Mouse (Mus musculus) hindbrain, embryonic 13.5 days (tissue): Measurements from ENCODE around the gene Rps6kc1. TPM values are rescaled to one million over a fixed set of nuclear protein-coding genes. Genes with fewer than 3 reads are reported as not detected.

ENCODE experiments used
- ATAC-seq: fragments of 200-750 bp; cut with Nextera tagmentation; 2 replicates; pipeline ENCODE4 v1.8.0; 2017; ENCODE audit warnings: moderate TSS enrichment; ENCODE audit not compliant: low FRiP score
- H3K27ac ChIP-seq: fragments of 300-500 bp; sonication (generic); 2 replicates; pipeline ENCODE4 v1.5.1; 2015; ENCODE audit warnings: inconsistent platforms, mild to moderate bottlenecking, moderate library complexity
- H3K27me3 ChIP-seq: fragments of 300-500 bp; sonication (generic); 2 replicates; pipeline ENCODE4 v1.6.1; 2015; ENCODE audit warnings: mild to moderate bottlenecking, inconsistent platforms
- H3K36me3 ChIP-seq: fragments of 300-500 bp; sonication (generic); 2 replicates; pipeline ENCODE4 v1.6.1; 2015; ENCODE audit warnings: mild to moderate bottlenecking, inconsistent platforms
- H3K4me1 ChIP-seq: fragments of 300-500 bp; sonication (generic); replicated peaks from 2 replicates; pipeline ENCODE4 v1.6.1; 2015; ENCODE audit warnings: inconsistent platforms
- H3K4me2 ChIP-seq: fragments of 300-500 bp; sonication (generic); 2 replicates; pipeline ENCODE4 v1.6.1; 2015; ENCODE audit warnings: inconsistent platforms, mild to moderate bottlenecking, moderate library complexity
- H3K4me3 ChIP-seq: fragments of 300-500 bp; sonication (generic); 2 replicates; pipeline ENCODE4 v1.5.1; 2015; ENCODE audit warnings: mild to moderate bottlenecking, inconsistent platforms
- H3K9ac ChIP-seq: fragments of 300-500 bp; sonication (generic); 2 replicates; pipeline ENCODE4 v1.6.1; 2015; ENCODE audit warnings: mild to moderate bottlenecking, inconsistent platforms
- H3K9me3 ChIP-seq: fragments of 300-500 bp; sonication (generic); 2 replicates; pipeline ENCODE4 v1.6.1; 2016; ENCODE audit warnings: inconsistent platforms
- WGBS: fragments of 180-500 bp; shearing (Covaris S2); methylation state at CpG from one replicate; pipeline ENCODE4 v1.1.7; 2015; 5-methylcytosine and 5-hydroxymethylcytosine counted together
- polyA plus RNA-seq: library from polyadenylated mRNA; unstranded; fragments of >200 nt; fragmentation: Nextera tagmentation; extraction: Ambion mirVana; gene quantifications from 2 replicates; pipeline ENCODE4 v1.2.1, GENCODE M21; 2015

Gene Rps6kc1
- polyA plus RNA-seq, 1 experiment from 2014 or later, result 28.6 TPM

GRCm38 (mm10) chr1:190893559-190894167 is 17.9 kb downstream of the Rps6kc1 start:
- H3K36me3 ChIP-seq, result peaks cover 83% of the 10 kb centered on the region
- H3K27me3 ChIP-seq, result no peaks in the 10 kb centered on the region
- no peak overlapping the region for H3K9ac ChIP-seq
- no peaks in the 10 kb centered on the region for H3K4me1 ChIP-seq
- H3K4me3 ChIP-seq, result no peak overlapping the region
- 84% methylated on average over 6 of the region's 6 CpGs for WGBS
- no peaks in the 10 kb centered on the region for H3K9me3 ChIP-seq
- no peak overlapping the region for H3K27ac ChIP-seq
- no peak for ATAC-seq
- no peak overlapping the region for H3K4me2 ChIP-seq

GRCm38 (mm10) chr1:190888646-190889045 is 22.9 kb downstream of the Rps6kc1 start:
- H3K27ac ChIP-seq, result no peak overlapping the region
- ATAC-seq, result no peak
- H3K27me3 ChIP-seq, result no peaks in the 10 kb centered on the region
- no peak overlapping the region for H3K4me2 ChIP-seq
- no peaks in the 10 kb centered on the region for H3K4me1 ChIP-seq
- H3K36me3 ChIP-seq, result peaks cover 76% of the 10 kb centered on the region
- no peak overlapping the region for H3K9ac ChIP-seq
- H3K4me3 ChIP-seq, result no peak overlapping the region
- no peaks in the 10 kb centered on the region for H3K9me3 ChIP-seq
- 92% methylated on average over 16 of the region's 16 CpGs for WGBS

- ATAC-seq, result no peak
- H3K4me2 ChIP-seq, result no peak overlapping the region
- no peaks in the 10 kb centered on the region for H3K4me1 ChIP-seq
- H3K9ac ChIP-seq, result no peak overlapping the region
- no peak overlapping the region for H3K27ac ChIP-seq
- no peak overlapping the region for H3K4me3 ChIP-seq
- 91% methylated on average over 2 of the region's 2 CpGs for WGBS
- H3K36me3 ChIP-seq, result peaks cover 78% of the 10 kb centered on the region
- H3K27me3 ChIP-seq, result no peaks in the 10 kb centered on the region
- no peaks in the 10 kb centered on the region for H3K9me3 ChIP-seq
These were observed 23.5 kb downstream of the Rps6kc1 start for GRCm38 (mm10) chr1:190888031-190888430.

- H3K27me3 ChIP-seq, result no peaks in the 10 kb centered on the region
- H3K4me3 ChIP-seq, result no peak overlapping the region
- no peak for ATAC-seq
- WGBS, result 95% methylated on average over 4 of the region's 4 CpGs
- H3K9ac ChIP-seq, result no peak overlapping the region
- no peaks in the 10 kb centered on the region for H3K4me1 ChIP-seq
- no peaks in the 10 kb centered on the region for H3K9me3 ChIP-seq
- no peak overlapping the region for H3K4me2 ChIP-seq
- H3K27ac ChIP-seq, result no peak overlapping the region
- peaks cover 68% of the 10 kb centered on the region for H3K36me3 ChIP-seq
These were observed 25.6 kb downstream of the Rps6kc1 start for GRCm38 (mm10) chr1:190886014-190886413.

- no peak overlapping the region for H3K27ac ChIP-seq
- ATAC-seq, result no peak
- WGBS, result 2% methylated on average over 2 of the region's 2 CpGs
These were observed 30.1 kb downstream of the Rps6kc1 start for GRCm38 (mm10) chr1:190881422-190881821.

GRCm38 (mm10) chr1:190880638-190881037 is 30.9 kb downstream of the Rps6kc1 start:
- H3K4me1 ChIP-seq, result no peaks in the 10 kb centered on the region
- no peak overlapping the region for H3K4me2 ChIP-seq
- no peaks in the 10 kb centered on the region for H3K27me3 ChIP-seq
- H3K9ac ChIP-seq, result no peak overlapping the region
- H3K36me3 ChIP-seq, result peaks cover 51% of the 10 kb centered on the region
- no peak overlapping the region for H3K4me3 ChIP-seq
- 92% methylated on average over 6 of the region's 6 CpGs for WGBS
- H3K9me3 ChIP-seq, result no peaks in the 10 kb centered on the region
- no peak for ATAC-seq
- H3K27ac ChIP-seq, result no peak overlapping the region

More at GRCm38 (mm10) chr1:190881422-190881821, 30.1 kb downstream of the Rps6kc1 start:
- Histone ChIP-seq H3K36me3 (peaks cover 51% of the 10 kb centered on the region), H3K4me3 (no peak overlapping the region), H3K9me3 (no peaks in the 10 kb centered on the region), H3K4me2 (no peak overlapping the region), H3K27me3 (no peaks in the 10 kb centered on the region), H3K9ac (no peak overlapping the region), H3K4me1 (no peaks in the 10 kb centered on the region)

- no peak overlapping the region for H3K9ac ChIP-seq
- H3K4me2 ChIP-seq, result no peak overlapping the region
- no peak overlapping the region for H3K27ac ChIP-seq
- H3K9me3 ChIP-seq, result no peaks in the 10 kb centered on the region
- no peaks in the 10 kb centered on the region for H3K27me3 ChIP-seq
- H3K4me1 ChIP-seq, result no peaks in the 10 kb centered on the region
- 95% methylated on average over 6 of the region's 6 CpGs for whole genome bisulfite sequencing
- no peak for ATAC-seq
- no peak overlapping the region for H3K4me3 ChIP-seq
- H3K36me3 ChIP-seq, result peaks cover 46% of the 10 kb centered on the region
These were observed 35.8 kb downstream of the Rps6kc1 start for GRCm38 (mm10) chr1:190875751-190876150.

GRCm38 (mm10) chr1:190875089-190875488 is 36.5 kb downstream of the Rps6kc1 start:
- no peak overlapping the region for H3K9ac ChIP-seq
- H3K4me3 ChIP-seq, result no peak overlapping the region
- peaks cover 49% of the 10 kb centered on the region for H3K36me3 ChIP-seq
- H3K9me3 ChIP-seq, result no peaks in the 10 kb centered on the region
- no peak for ATAC-seq
- no peak overlapping the region for H3K4me2 ChIP-seq
- H3K27me3 ChIP-seq, result no peaks in the 10 kb centered on the region
- H3K4me1 ChIP-seq, result no peaks in the 10 kb centered on the region
- no peak overlapping the region for H3K27ac ChIP-seq
- WGBS, result 86% methylated on average over 4 of the region's 4 CpGs

GRCm38 (mm10) chr1:190871068-190871467 is 40.5 kb downstream of the Rps6kc1 start:
- Histone ChIP-seq H3K36me3 (peaks cover 52% of the 10 kb centered on the region), H3K27me3 (no peaks in the 10 kb centered on the region), H3K9me3 (no peaks in the 10 kb centered on the region), H3K9ac (no peak overlapping the region), H3K4me1 (0 out of 2 replicates have a peak, but pooled peaks cover 2% of the 10 kb centered on the region), H3K27ac (no peak overlapping the region), H3K4me2 (no peak overlapping the region), H3K4me3 (no peak overlapping the region)
- 92% methylated on average over 12 of the region's 12 CpGs for WGBS
- no peak for ATAC-seq

- Histone ChIP-seq H3K9me3 (no peaks in the 10 kb centered on the region), H3K27me3 (no peaks in the 10 kb centered on the region), H3K36me3 (peaks cover 54% of the 10 kb centered on the region), H3K9ac (no peak overlapping the region), H3K4me3 (no peak overlapping the region), H3K27ac (no peak overlapping the region), H3K4me1 (0 out of 2 replicates have a peak, but pooled peaks cover 2% of the 10 kb centered on the region), H3K4me2 (no peak overlapping the region)
- ATAC-seq, result no peak
- 96% methylated on average over 4 of the region's 4 CpGs for WGBS
These were observed 41.6 kb downstream of the Rps6kc1 start for GRCm38 (mm10) chr1:190869996-190870395.

GRCm38 (mm10) chr1:190868790-190869189 is 42.8 kb downstream of the Rps6kc1 start:
- Histone ChIP-seq H3K4me1 (0 out of 2 replicates have a peak, but pooled peaks cover 2% of the 10 kb centered on the region), H3K9ac (no peak overlapping the region; the same call in 1 of the 2 replicates), H3K27me3 (no peaks in the 10 kb centered on the region), H3K9me3 (no peaks in the 10 kb centered on the region), H3K36me3 (peaks cover 47% of the 10 kb centered on the region), H3K4me3 (no peak overlapping the region), H3K4me2 (no peak overlapping the region), H3K27ac (no peak overlapping the region)
- no peak for ATAC-seq
- 74% methylated on average over 3 of the region's 3 CpGs for WGBS

GRCm38 (mm10) chr1:190861626-190862025 is 49.9 kb downstream of the Rps6kc1 start:
- 64% methylated on average over 5 of the region's 5 CpGs for WGBS
- H3K27ac ChIP-seq, result peak overlapping the region; percentile 62
- no peak for ATAC-seq

GRCm38 (mm10) chr1:190854465-190854864 is 57.1 kb downstream of the Rps6kc1 start:
- Histone ChIP-seq H3K4me1 (no peaks in the 10 kb centered on the region), H3K9ac (no peak overlapping the region), H3K27ac (0 out of 2 replicates have a peak overlapping the region, but pooled peaks have one; percentile 18), H3K4me3 (no peak overlapping the region), H3K4me2 (no peak overlapping the region), H3K36me3 (peaks cover 7% of the 10 kb centered on the region), H3K27me3 (no peaks in the 10 kb centered on the region), H3K9me3 (no peaks in the 10 kb centered on the region)
- 59% methylated on average over 3 of the region's 3 CpGs for WGBS
- ATAC-seq, result no peak

More at GRCm38 (mm10) chr1:190861626-190862025, 49.9 kb downstream of the Rps6kc1 start:
- H3K36me3 ChIP-seq, result peaks cover 17% of the 10 kb centered on the region
- no peaks in the 10 kb centered on the region for H3K9me3 ChIP-seq
- H3K4me3 ChIP-seq, result no peak overlapping the region
- H3K27me3 ChIP-seq, result no peaks in the 10 kb centered on the region
- 0 out of 2 replicates have a peak, but pooled peaks cover 5% of the 10 kb centered on the region for H3K4me1 ChIP-seq
- H3K9ac ChIP-seq, result no peak overlapping the region
- no peak overlapping the region for H3K4me2 ChIP-seq
